Comparison of ENCODE assay signal across 14 mouse cellular contexts in the genomic region with DNA sequence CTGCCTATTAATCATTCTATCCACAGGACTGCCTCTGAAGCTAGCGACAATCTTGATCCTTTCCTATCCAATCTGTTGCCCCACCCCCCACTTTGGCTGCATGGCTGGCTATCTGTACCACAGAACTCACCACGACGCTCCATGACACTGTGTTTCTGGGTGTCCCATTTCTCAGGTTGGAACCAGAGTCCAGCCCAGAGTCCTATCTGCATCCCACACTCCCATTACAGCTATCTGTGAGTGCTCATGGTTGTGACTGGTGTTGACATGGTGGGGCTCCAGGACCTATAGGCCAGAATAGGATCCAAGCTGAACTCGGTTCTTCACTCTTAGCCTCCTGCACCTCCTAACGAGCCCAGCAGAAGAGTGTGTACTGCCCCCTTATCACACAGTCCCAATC.
A peak's percentile ranks its signal among the peaks of the same experiment; 100 is the strongest.
DNase-seq lines count a peak whose midpoint lies in the region; ATAC-seq and TF ChIP-seq lines count a peak whose summit lies in the region.
"Had no signal": no experiment of that assay in that cellular context is flagged by ENCODE, and none has a peak within 500 bp of the region (broad histone marks: within the 10 kb centered on the region; RNA-seq: fewer than 3 reads in every experiment).

No protein-coding gene starts in this region.

- TF ChIP-seq CTCF in CH12.LX (conservative IDR thresholded peaks at IDR 0.05 in 1 of 2, IDR thresholded peaks at IDR 0.05 in 1 of 2; ENCODE audit: low read depth in 2 of 2, low read length in 2 of 2): no peak
- TF ChIP-seq CTCF in intestine, postnatal 0 days (IDR thresholded peaks at IDR 0.05; ENCODE audit: low read depth): no peak

- no peaks in the 10 kb centered on the region for H3K79me2 ChIP-seq in CH12.LX (replicated peaks; ENCODE audit: control insufficient read depth, extremely low read depth, insufficient read depth, poor library complexity, severe bottlenecking)

- H3K9ac ChIP-seq in heart, embryonic 16.5 days (ENCODE audit: low read length): no peak overlapping the region
- H3K9ac ChIP-seq in CH12.LX (ENCODE audit: insufficient read depth, low read depth): no peak overlapping the region
- H3K9ac ChIP-seq in intestine, postnatal 0 days (ENCODE audit: low read depth, low read length): no peak overlapping the region

- peak overlapping the region; percentile 80 for H3K4me2 ChIP-seq in heart, embryonic 16.5 days (ENCODE audit: low read depth, low read length)
- H3K4me2 ChIP-seq in CH12.LX (ENCODE audit: insufficient read depth, low read depth, poor library complexity, severe bottlenecking): peak overlapping the region; percentile 66; the same call in 1 of the 2 replicates
- H3K4me2 ChIP-seq in intestine, postnatal 0 days (replicated peaks; ENCODE audit: low read depth): peak overlapping the region; percentile 83; the same call in 1 of the 2 replicates

- H3K9me3 ChIP-seq in heart, embryonic 16.5 days (replicated peaks; ENCODE audit: control insufficient read depth, low read length): no peaks in the 10 kb centered on the region
- no peaks in the 10 kb centered on the region for H3K9me3 ChIP-seq in CH12.LX (replicated peaks; ENCODE audit: low read length)
- no peaks in the 10 kb centered on the region for H3K9me3 ChIP-seq in intestine, postnatal 0 days (ENCODE audit: control insufficient read depth)
- H3K9me3 ChIP-seq: forebrain, embryonic 12.5 days; hindbrain, embryonic 15.5 days; midbrain, embryonic 12.5 days had no signal

- WGBS in heart, embryonic 16.5 days: 62% methylated on average over 5 of the region's 5 CpGs
- WGBS in intestine, postnatal 0 days: 80% methylated on average over 5 of the region's 5 CpGs

- in situ Hi-C loops in CH12.LX (cut with MboI; ENCODE audit: low pct_ligation_motif_present, low pct_unique_long_range_greater_than_20kb, low sequenced_read_pairs): no loop called here

- no peaks in the 10 kb centered on the region for H3K36me3 ChIP-seq in heart, embryonic 16.5 days (ENCODE audit: control insufficient read depth, insufficient read depth)
- peaks cover 0 to 8% of the 10 kb centered on the region in 2 experiments for H3K36me3 ChIP-seq in CH12.LX (replicated peaks in 1 of 2; ENCODE audit: control insufficient read depth in 1 of 2, insufficient read depth in 1 of 2, low read length in 1 of 2)
- H3K36me3 ChIP-seq in intestine, postnatal 0 days (ENCODE audit: control insufficient read depth, insufficient read depth): no peaks in the 10 kb centered on the region
- H3K36me3 ChIP-seq: forebrain, embryonic 12.5 days; hindbrain, embryonic 15.5 days; midbrain, embryonic 12.5 days had no signal

- peaks cover 53% of the 10 kb centered on the region for H3K4me1 ChIP-seq in heart, embryonic 16.5 days (ENCODE audit: control insufficient read depth, insufficient read depth, low read length)
- H3K4me1 ChIP-seq in CH12.LX (ENCODE audit: control insufficient read depth in 1 of 2, insufficient read depth in 2 of 2): peaks cover 15 to 47% of the 10 kb centered on the region in 2 experiments
- H3K4me1 ChIP-seq in intestine, postnatal 0 days (replicated peaks; ENCODE audit: control insufficient read depth, insufficient read depth, low read length): no peaks in the 10 kb centered on the region

- TF ChIP-seq RAD21 in CH12.LX (IDR thresholded peaks at IDR 0.05; ENCODE audit: low read depth, low read length): no peak

- H3K4me3 ChIP-seq in heart, embryonic 16.5 days (ENCODE audit: low read length): peak overlapping the region; percentile 63
- H3K4me3 ChIP-seq in CH12.LX (replicated peaks in 1 of 3; ENCODE audit: low read depth in 2 of 3, low read length in 2 of 3, poor library complexity in 1 of 3): peak overlapping the region in 2 of 3 experiments; percentile 55 to 69
- 0 out of 2 replicates have a peak overlapping the region, but pooled peaks have one; percentile 41 for H3K4me3 ChIP-seq in intestine, postnatal 0 days (ENCODE audit: low read depth, low read length)
- H3K4me3 ChIP-seq: midbrain, embryonic 12.5 days had no signal

- no peak for TF ChIP-seq EP300 in CH12.LX (IDR thresholded peaks at IDR 0.05; ENCODE audit: low read length)

- dilution Hi-C loops in CH12.LX (cut with MboI; ENCODE audit: extremely low pct_ligation_motif_present, extremely low pct_unique_long_range_greater_than_20kb, low sequenced_read_pairs): no loop called here

- no peak for ATAC-seq in heart, embryonic 16.5 days (replicated peaks; ENCODE audit: extremely low read depth, insufficient read depth, low FRiP score)
- no peak for ATAC-seq in intestine, postnatal 0 days
- no peak for ATAC-seq in megakaryocyte, adult 5-6 weeks (ENCODE audit: poor library complexity, severe bottlenecking)

- H3K27me3 ChIP-seq in heart, embryonic 16.5 days (ENCODE audit: control insufficient read depth, insufficient read depth, low read length): no peaks in the 10 kb centered on the region
- no peaks in the 10 kb centered on the region for H3K27me3 ChIP-seq in CH12.LX (replicated peaks)
- no peaks in the 10 kb centered on the region for H3K27me3 ChIP-seq in intestine, postnatal 0 days (replicated peaks; ENCODE audit: control insufficient read depth, insufficient read depth, low read length)
- H3K27me3 ChIP-seq: hindbrain, embryonic 15.5 days had no signal

- TF ChIP-seq POLR2A in CH12.LX (IDR thresholded peaks at IDR 0.05; ENCODE audit: low read depth, low read length): no peak

- no peak for DNase-seq in heart, postnatal 4 days
- DNase-seq in kidney, postnatal 14 days: peak; percentile 6
- DNase-seq in kidney, adult 8-10 months: no peak
- no peak for DNase-seq in CH12.LX (ENCODE audit: extremely low read depth)
- DNase-seq in ovary, postnatal 10 days (ENCODE audit: low spot score): no peak
- DNase-seq: cerebellum, adult 8-10 months; right cerebral cortex, adult 18-20 months; thymus, postnatal 25 days had no signal

- no peak overlapping the region for H3K27ac ChIP-seq in heart, embryonic 16.5 days (ENCODE audit: low read length)
- H3K27ac ChIP-seq in CH12.LX (ENCODE audit: insufficient read depth, low read depth): no peak overlapping the region
- H3K27ac ChIP-seq in intestine, postnatal 0 days (ENCODE audit: low read depth, low read length): no peak overlapping the region
- H3K27ac ChIP-seq: forebrain, embryonic 12.5 days; midbrain, embryonic 12.5 days had no signal

TF ChIP-seq in CH12.LX, 34 proteins besides CTCF, POLR2A, EP300 and RAD21:
- TF ChIP-seq ZKSCAN1 (IDR thresholded peaks at IDR 0.05; ENCODE audit: borderline replicate concordance, low read depth, low read length) (no peak), CHD2 (IDR thresholded peaks at IDR 0.05; ENCODE audit: low read length) (peak; percentile 71), MAX (IDR thresholded peaks at IDR 0.05; ENCODE audit: low read length) (no peak), MYC (IDR thresholded peaks at IDR 0.05; ENCODE audit: low read depth, low read length) (0 out of 2 replicates have a peak, but pooled peaks have one; percentile 14)
